Mouse (Mus musculus) stomach, embryonic 16.5 days (tissue): Measurements from ENCODE around the gene Rpl10a. TPM values are rescaled to one million over a fixed set of nuclear protein-coding genes. Genes with fewer than 3 reads are reported as not detected.

Experiments used
- ATAC-seq: fragments of 200-750 bp; cut with Nextera tagmentation; 2 replicates; pipeline ENCODE4 v1.8.0; 2017; ENCODE audit warnings: moderate number of reproducible peaks, moderate TSS enrichment; ENCODE audit not compliant: insufficient read depth, low FRiP score
- H3K27ac ChIP-seq: fragments of 300-500 bp; sonication (generic); 2 replicates; pipeline ENCODE4 v1.5.1; 2014; ENCODE audit warnings: low read length
- H3K27me3 ChIP-seq: fragments of 300-500 bp; sonication (generic); 2 replicates; pipeline ENCODE4 v1.6.1; 2014; ENCODE audit warnings: low read length, control low read depth, mixed read lengths; ENCODE audit not compliant: control insufficient read depth, insufficient read depth
- H3K36me3 ChIP-seq: fragments of 300-500 bp; sonication (generic); 2 replicates; pipeline ENCODE4 v1.6.1; 2014; ENCODE audit warnings: low read length; ENCODE audit not compliant: control insufficient read depth, insufficient read depth
- H3K4me1 ChIP-seq: fragments of 300-500 bp; sonication (generic); 2 replicates; pipeline ENCODE4 v1.6.1; 2014; ENCODE audit warnings: low read length, control low read depth, mixed read lengths; ENCODE audit not compliant: control insufficient read depth, insufficient read depth
- H3K4me2 ChIP-seq: fragments of 300-500 bp; sonication (generic); 2 replicates; pipeline ENCODE4 v1.6.1; 2014; ENCODE audit warnings: low read depth, low read length, mixed read lengths
- H3K4me3 ChIP-seq: fragments of 300-500 bp; sonication (generic); replicated peaks from 2 replicates; pipeline ENCODE4 v1.5.1; 2014; ENCODE audit warnings: mild to moderate bottlenecking, low read length
- H3K9ac ChIP-seq: fragments of 300-500 bp; sonication (generic); 2 replicates; pipeline ENCODE4 v1.6.1; 2014; ENCODE audit warnings: low read length
- H3K9me3 ChIP-seq: fragments of 300-500 bp; sonication (generic); replicated peaks from 2 replicates; pipeline ENCODE4 v1.6.1; 2016; ENCODE audit warnings: low read length, control low read depth; ENCODE audit not compliant: control insufficient read depth
- WGBS: fragments of 180-500 bp; shearing (Covaris S2); extraction: QIAGEN DNeasy Blood & Tissue Kit; methylation state at CpG from one replicate; pipeline ENCODE4 v1.1.7; 2014; 5-methylcytosine and 5-hydroxymethylcytosine counted together
- polyA plus RNA-seq: library from polyadenylated mRNA; unstranded; fragments of >200 nt; fragmentation: Nextera tagmentation; extraction: Ambion mirVana; gene quantifications from 2 replicates; pipeline ENCODE4 v1.2.1, GENCODE M21; 2015

The Rpl10a gene
- polyA plus RNA-seq, 1 experiment from 2014 or later, result 564 TPM

GRCm38 (mm10) chr17:28299669-28300320, 28.5 kb upstream of the Rpl10a start:
- no peak overlapping the region for H3K9ac ChIP-seq
- H3K4me3 ChIP-seq, result no peak overlapping the region
- peaks cover 15% of the 10 kb centered on the region; the same call in 1 of the 2 replicates for H3K4me1 ChIP-seq
- WGBS, result 34% methylated on average over 11 of the region's 11 CpGs
- no peak overlapping the region for H3K4me2 ChIP-seq
- peak; percentile 52; the same call in 1 of the 2 replicates for ATAC-seq
- no peaks in the 10 kb centered on the region for H3K27me3 ChIP-seq
- peaks cover 4% of the 10 kb centered on the region; the same call in 1 of the 2 replicates for H3K36me3 ChIP-seq
- no peak overlapping the region for H3K27ac ChIP-seq
- no peaks in the 10 kb centered on the region for H3K9me3 ChIP-seq

GRCm38 (mm10) chr17:28300323-28300722, 27.9 kb upstream of the Rpl10a start:
- Histone ChIP-seq H3K9ac (no peak overlapping the region), H3K27ac (no peak overlapping the region), H3K4me1 (0 out of 2 replicates have a peak, but pooled peaks cover 10% of the 10 kb centered on the region), H3K4me3 (no peak overlapping the region), H3K27me3 (no peaks in the 10 kb centered on the region), H3K9me3 (no peaks in the 10 kb centered on the region), H3K4me2 (no peak overlapping the region), H3K36me3 (peaks cover 4% of the 10 kb centered on the region; the same call in 1 of the 2 replicates)
- 63% methylated on average over 9 of the region's 9 CpGs for WGBS
- ATAC-seq, result no peak

GRCm38 (mm10) chr17:28300850-28301249, 27.4 kb upstream of the Rpl10a start:
- Histone ChIP-seq H3K27me3 (no peaks in the 10 kb centered on the region), H3K4me1 (0 out of 2 replicates have a peak, but pooled peaks cover 10% of the 10 kb centered on the region), H3K36me3 (peaks cover 4% of the 10 kb centered on the region; the same call in 1 of the 2 replicates), H3K9ac (no peak overlapping the region), H3K4me3 (no peak overlapping the region), H3K9me3 (no peaks in the 10 kb centered on the region), H3K27ac (no peak overlapping the region), H3K4me2 (no peak overlapping the region)
- 50% methylated on average over 3 of the region's 3 CpGs for WGBS
- ATAC-seq, result no peak

GRCm38 (mm10) chr17:28305172-28305571, 23.1 kb upstream of the Rpl10a start:
- no peak overlapping the region for H3K4me2 ChIP-seq
- H3K9me3 ChIP-seq, result no peaks in the 10 kb centered on the region
- peaks cover 13% of the 10 kb centered on the region for H3K4me1 ChIP-seq
- no peaks in the 10 kb centered on the region for H3K36me3 ChIP-seq
- WGBS, result 37% methylated on average over 10 of the region's 10 CpGs
- H3K27ac ChIP-seq, result no peak overlapping the region
- no peak for ATAC-seq
- H3K4me3 ChIP-seq, result no peak overlapping the region
- H3K9ac ChIP-seq, result no peak overlapping the region
- H3K27me3 ChIP-seq, result no peaks in the 10 kb centered on the region

GRCm38 (mm10) chr17:28308297-28309195, 19.7 kb upstream of the Rpl10a start:
- 11% methylated on average over 18 of the region's 18 CpGs for WGBS
- Histone ChIP-seq H3K4me2 (peak overlapping the region; percentile 38; the same call in 1 of the 2 replicates), H3K9ac (peak overlapping the region; percentile 50), H3K9me3 (no peaks in the 10 kb centered on the region), H3K27me3 (no peaks in the 10 kb centered on the region), H3K36me3 (no peaks in the 10 kb centered on the region), H3K27ac (no peak overlapping the region), H3K4me1 (peaks cover 11% of the 10 kb centered on the region), H3K4me3 (no peak overlapping the region)
- peak; percentile 8; the same call in 1 of the 2 replicates for ATAC-seq

GRCm38 (mm10) chr17:28310831-28311230, 17.4 kb upstream of the Rpl10a start:
- Histone ChIP-seq H3K4me1 (peaks cover 24% of the 10 kb centered on the region), H3K4me2 (no peak overlapping the region), H3K27ac (no peak overlapping the region), H3K4me3 (no peak overlapping the region), H3K36me3 (no peaks in the 10 kb centered on the region), H3K9me3 (no peaks in the 10 kb centered on the region), H3K9ac (no peak overlapping the region), H3K27me3 (no peaks in the 10 kb centered on the region)
- ATAC-seq, result no peak
- 75% methylated on average over 3 of the region's 3 CpGs for WGBS

GRCm38 (mm10) chr17:28311366-28312132, 16.7 kb upstream of the Rpl10a start:
- no peaks in the 10 kb centered on the region for H3K27me3 ChIP-seq
- H3K36me3 ChIP-seq, result peaks cover 2% of the 10 kb centered on the region; the same call in 1 of the 2 replicates
- no peak overlapping the region for H3K27ac ChIP-seq
- peaks cover 24% of the 10 kb centered on the region for H3K4me1 ChIP-seq
- no peak overlapping the region for H3K9ac ChIP-seq
- no peak overlapping the region for H3K4me3 ChIP-seq
- ATAC-seq, result no peak
- WGBS, result 70% methylated on average over 5 of the region's 5 CpGs
- no peak overlapping the region for H3K4me2 ChIP-seq
- no peaks in the 10 kb centered on the region for H3K9me3 ChIP-seq

GRCm38 (mm10) chr17:28312232-28313211, 15.7 kb upstream of the Rpl10a start:
- peak overlapping the region; percentile 54 for H3K4me2 ChIP-seq
- no peaks in the 10 kb centered on the region for H3K27me3 ChIP-seq
- H3K27ac ChIP-seq, result peak overlapping the region; percentile 73
- peak overlapping the region; percentile 43 for H3K9ac ChIP-seq
- ATAC-seq, result no peak
- 21% methylated on average over 17 of the region's 17 CpGs for WGBS
- H3K9me3 ChIP-seq, result no peaks in the 10 kb centered on the region
- H3K4me1 ChIP-seq, result peaks cover 24% of the 10 kb centered on the region
- H3K4me3 ChIP-seq, result peak overlapping the region; percentile 88
- H3K36me3 ChIP-seq, result peaks cover 7% of the 10 kb centered on the region
